Mouse (Mus musculus): Measurements from ENCODE around the gene Rin1.

- TF ChIP-seq POLR2A (IDR thresholded peaks at IDR 0.05; ENCODE audit: borderline replicate concordance, insufficient read depth, low read length) (peak; percentile 68), CTCF (IDR thresholded peaks at IDR 0.05; ENCODE audit: borderline replicate concordance, insufficient read depth, low read depth, low read length) (peak; percentile 43)
Measured at GRCm38 (mm10) chr19:5087884-5088728, 37.8 kb downstream of the Rin1 start, which contains the start of gene Yif1a.
